Mouse (Mus musculus) kidney, adult 11 months (tissue): Measurements from ENCODE around the gene Nox3.

ENCODE experiments used
- DNase-seq: peaks from one replicate; pipeline ENCODE4 v3.0.0; 2022

The Nox3 gene

DNA sequence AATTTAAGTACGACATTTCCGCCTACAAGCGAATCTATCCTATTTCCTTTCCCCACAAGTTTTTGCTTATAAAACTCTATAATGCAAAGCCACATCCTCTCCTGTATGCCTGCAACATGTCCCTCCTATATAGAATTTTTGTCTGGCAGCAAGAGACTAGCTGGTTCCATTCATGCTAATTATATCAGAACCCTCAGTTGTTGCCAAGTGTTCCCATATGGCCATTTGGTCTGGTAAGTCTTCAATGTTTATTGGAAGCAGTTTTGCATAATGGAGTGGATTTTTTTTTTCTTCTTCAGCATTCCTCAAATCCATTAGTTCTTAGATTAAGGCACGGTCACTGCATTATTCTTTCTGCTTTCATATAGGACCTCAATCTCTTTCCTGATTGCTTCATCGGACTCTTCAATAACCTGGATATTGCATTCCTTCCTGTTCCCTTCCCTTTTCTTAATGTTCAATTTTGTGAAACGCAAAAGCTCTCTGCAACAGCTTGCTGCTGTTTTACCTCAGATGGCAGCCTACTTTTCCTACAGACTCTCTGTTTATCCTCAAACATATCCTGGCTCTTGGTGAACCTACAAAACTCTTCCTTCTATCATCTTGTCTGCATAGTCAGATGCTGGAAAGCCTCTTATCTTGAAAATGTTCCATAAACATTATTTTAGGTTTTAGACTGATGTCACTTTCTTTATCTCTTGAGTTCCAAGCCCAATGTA, 92.9 kb downstream of the Nox3 start:
- no peak for DNase-seq

DNA sequence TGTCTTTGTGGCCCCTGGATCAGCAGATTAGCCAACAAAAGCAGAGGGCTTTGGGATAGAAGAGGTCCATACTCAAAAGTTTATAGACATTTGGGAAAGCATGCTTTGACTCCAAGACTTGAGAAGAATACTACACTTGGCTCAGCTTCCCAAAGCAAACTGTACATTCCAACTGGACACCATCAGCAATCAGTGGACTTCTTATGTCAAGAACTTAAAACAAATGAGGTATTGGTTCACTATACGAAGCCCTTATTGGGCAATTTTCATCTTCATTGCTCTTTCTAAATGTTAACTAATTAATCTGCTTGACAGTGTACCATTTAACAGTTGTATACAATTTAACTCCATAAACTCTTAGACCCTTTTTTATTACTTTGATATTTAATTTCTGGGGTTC, 97.7 kb downstream of the Nox3 start:
- no peak for DNase-seq

DNA sequence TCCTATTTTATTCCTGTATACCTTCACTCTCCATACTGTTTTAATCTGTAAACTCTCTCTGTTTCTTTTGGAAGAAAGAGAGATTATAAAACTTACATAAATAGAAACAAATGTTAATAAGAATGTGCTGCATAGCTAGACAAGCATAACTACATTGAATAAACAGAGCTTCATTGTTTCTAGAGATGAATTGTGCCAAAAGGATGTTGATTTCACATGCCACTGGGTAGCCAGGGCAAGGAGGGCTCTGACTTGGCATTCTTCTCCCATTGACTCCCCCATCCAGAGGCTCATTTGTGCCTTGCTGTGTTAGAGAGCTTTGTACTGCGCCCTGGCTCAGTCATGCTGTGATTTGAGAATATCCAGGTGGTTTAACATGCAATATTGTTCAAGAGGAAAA, 98.2 kb downstream of the Nox3 start:
- DNase-seq: no peak

DNA sequence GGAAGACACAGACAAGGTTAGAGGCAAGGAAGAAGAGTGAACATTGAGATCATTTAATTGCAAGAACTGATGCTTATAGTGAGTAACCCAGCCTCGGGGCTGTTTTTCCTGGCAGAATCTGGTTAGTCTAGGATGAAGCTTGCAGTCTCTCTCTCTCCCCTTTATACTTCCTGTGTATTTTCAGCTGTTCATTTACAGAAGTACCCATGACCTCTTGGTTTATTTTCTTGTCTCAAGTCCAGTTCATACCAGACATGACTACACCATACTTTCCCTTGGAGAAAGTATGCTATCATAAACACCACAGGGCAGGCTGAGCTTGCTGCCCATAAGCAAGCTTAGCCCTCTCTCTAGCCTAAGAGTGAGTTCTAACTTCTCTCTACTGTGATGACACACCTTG, 98.9 kb downstream of the Nox3 start:
- DNase-seq: peak; percentile 5
